Mouse (Mus musculus) adrenal gland, postnatal 14 days (tissue): ENCODE data around the gene Chd2. TPM values are rescaled to one million over a fixed set of nuclear protein-coding genes. Genes with fewer than 3 reads are reported as not detected.

Source experiments
- total RNA-seq: library from RNA; stranded (reverse); gene quantifications from 2 replicates; pipeline ENCODE4 v1.2.3, GENCODE M21; 2021

Chd2 gene
- total RNA-seq, 1 experiment from 2014 or later = 45.1 TPM

Other genes with a start within 250 kb of the Chd2 start
- gene Rgma, start 166.3 kb downstream of the Chd2 start, total RNA-seq = 10.0 and 14.0 TPM in 2 replicates
- gene Fam174b, start 198.5 kb upstream of the Chd2 start, total RNA-seq = 10.1 and 13.6 TPM in 2 replicates